36 mouse cellular contexts compared by ENCODE assay signal in the genomic region with DNA sequence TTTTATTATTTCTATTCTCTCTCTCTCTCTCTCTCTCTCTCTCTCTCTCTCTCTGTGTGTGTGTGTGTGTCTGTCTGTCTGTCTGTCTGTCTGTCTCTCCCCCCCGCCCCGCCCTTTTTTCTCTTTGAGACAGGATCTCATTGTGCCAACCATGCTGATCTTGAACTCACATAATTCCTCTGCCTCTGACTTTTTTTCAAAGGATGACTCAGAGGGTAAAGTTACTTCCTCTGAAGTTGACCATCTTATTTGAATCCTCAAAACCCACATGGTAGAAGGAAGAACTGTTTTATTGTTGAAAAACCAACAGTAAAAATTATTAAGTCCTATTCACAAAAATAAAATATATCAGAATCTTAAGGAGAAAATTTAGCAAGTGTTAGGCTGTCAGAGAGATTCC. TPM values are rescaled to one million over a fixed set of nuclear protein-coding genes. Genes with fewer than 3 reads are reported as not detected.
"Had no signal": no experiment of that assay in that cellular context is flagged by ENCODE, and none has a peak within 500 bp of the region (broad histone marks: within the 10 kb centered on the region; RNA-seq: fewer than 3 reads in every experiment).

No protein-coding gene starts in this region.

- DNase-seq: heart, postnatal 10 days; heart, postnatal 14 days; heart, postnatal 36 days; heart, postnatal 4 days; kidney, adult 11 months; kidney, adult 18-20 months; kidney, adult 2 months; kidney, adult 8-10 months; kidney, adult 9 months; kidney, postnatal 10 days; kidney, postnatal 14 days; kidney, postnatal 25 days; kidney, postnatal 36 days; kidney, postnatal 4 days; layer of hippocampus, adult 9-11 months; layer of hippocampus, postnatal 36 days had no signal

- H3K4me2 ChIP-seq: heart, embryonic 12.5 days; heart, embryonic 13.5 days; heart, embryonic 15.5 days; hindbrain, embryonic 12.5 days; hindbrain, embryonic 13.5 days; hindbrain, embryonic 14.5 days; hindbrain, embryonic 15.5 days; intestine, embryonic 15.5 days; kidney, embryonic 15.5 days had no signal

- H3K9ac ChIP-seq: heart, embryonic 12.5 days; heart, embryonic 13.5 days; heart, embryonic 15.5 days; hindbrain, embryonic 12.5 days; hindbrain, embryonic 13.5 days; hindbrain, embryonic 14.5 days; hindbrain, embryonic 15.5 days; intestine, embryonic 15.5 days; kidney, embryonic 15.5 days had no signal

- H3K4me3 ChIP-seq: heart, embryonic 12.5 days; heart, embryonic 13.5 days; heart, embryonic 15.5 days; hindbrain, embryonic 10.5 days; hindbrain, embryonic 12.5 days; hindbrain, embryonic 13.5 days; hindbrain, embryonic 15.5 days; intestine, embryonic 15.5 days; kidney, embryonic 15.5 days; layer of hippocampus, adult 2 months; left cerebral cortex, adult 2 months had no signal

- ATAC-seq: hindbrain, embryonic 16.5 days; hindbrain, postnatal 0 days; inflammation-experienced regulatory T-cells, adult 6 months; intestine, embryonic 15.5 days; intestine, embryonic 16.5 days; intestine, postnatal 0 days had no signal

- H3K27me3 ChIP-seq: heart, embryonic 12.5 days; heart, embryonic 13.5 days; heart, embryonic 15.5 days; hindbrain, embryonic 12.5 days; hindbrain, embryonic 13.5 days; hindbrain, embryonic 15.5 days; intestine, embryonic 15.5 days; kidney, embryonic 15.5 days had no signal

- H3K4me1 ChIP-seq: heart, embryonic 12.5 days; heart, embryonic 13.5 days; heart, embryonic 15.5 days; hindbrain, embryonic 10.5 days; hindbrain, embryonic 12.5 days; hindbrain, embryonic 13.5 days; hindbrain, embryonic 15.5 days; intestine, embryonic 15.5 days; kidney, embryonic 15.5 days had no signal

- H3K9me3 ChIP-seq: heart, embryonic 12.5 days; heart, embryonic 13.5 days; heart, embryonic 15.5 days; hindbrain, embryonic 10.5 days; hindbrain, embryonic 12.5 days; hindbrain, embryonic 13.5 days; hindbrain, embryonic 15.5 days; intestine, embryonic 15.5 days; kidney, embryonic 15.5 days had no signal

- H3K27ac ChIP-seq: heart, embryonic 13.5 days; heart, embryonic 15.5 days; hindbrain, embryonic 10.5 days; hindbrain, embryonic 12.5 days; hindbrain, embryonic 13.5 days; hindbrain, embryonic 14.5 days; hindbrain, embryonic 15.5 days; hindbrain, postnatal 0 days; intestine, embryonic 15.5 days; kidney, embryonic 15.5 days; kidney, postnatal 0 days; layer of hippocampus, adult 2 months; left cerebral cortex, adult 2 months had no signal

RNA-seq across cellular contexts. Expression of gene Tgm4, which starts 29.8 kb away (rescaled TPM):
- total RNA-seq: heart, postnatal 10 days; heart, postnatal 14 days; heart, postnatal 36 days; heart, postnatal 4 days; hematopoietic stem cell, adult 5-6 weeks had no signal
- polyA plus RNA-seq: intestine, embryonic 14.5 days; intestine, postnatal 0 days; kidney, adult 2 months; kidney, postnatal 0 days had no signal
